Mouse (Mus musculus): ENCODE results near the gene Rnf41. TPM values are rescaled to one million over a fixed set of nuclear protein-coding genes. Genes with fewer than 3 reads are reported as not detected.
A peak's percentile ranks its signal among the peaks of the same experiment; 100 is the strongest.

Gene Rnf41
- polyA plus RNA-seq, 2 experiments, result 4.8 to 5.9 TPM

DNA sequence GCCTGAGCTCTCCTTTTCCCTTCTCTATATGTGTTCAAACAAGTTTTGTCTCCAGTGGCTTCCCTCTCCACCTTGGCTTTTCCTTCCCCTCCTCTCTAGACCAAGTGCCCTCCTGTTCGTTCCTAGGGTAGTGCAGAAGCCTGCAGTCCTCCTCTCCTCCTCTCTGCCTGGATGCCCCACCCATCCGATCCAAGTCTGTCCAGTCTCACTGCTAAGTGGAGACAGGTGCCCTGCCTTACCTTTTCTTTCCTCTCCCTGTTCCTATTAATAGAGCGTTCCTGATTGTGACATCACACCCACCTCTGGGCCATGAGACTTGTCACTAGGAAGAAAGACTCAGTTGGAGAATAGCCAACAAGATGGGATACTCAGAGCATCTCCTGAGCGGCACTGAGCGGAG, 3.4 kb downstream of the Rnf41 start:
- 81% methylated on average over 5 of the region's 5 CpGs for WGBS (ENCODE audit: insufficient replicate concordance)
- ATAC-seq (ENCODE audit: insufficient read depth) (no peak), DNase-seq (ENCODE audit: low read depth in 3 of 3, low spot score in 3 of 3) (no peak)
- H3K4me1 ChIP-seq (replicated peaks; ENCODE audit: control insufficient read depth in 2 of 2, insufficient read depth in 2 of 2, low read length in 1 of 2), result peaks cover 8 to 19% of the 10 kb centered on the region in 2 experiments
- H3K4me2 ChIP-seq (ENCODE audit: low read depth), result no peak overlapping the region
- no peaks in the 10 kb centered on the region for H3K9me3 ChIP-seq (ENCODE audit: control insufficient read depth, low read length)
- H3K36me3 ChIP-seq (replicated peaks; ENCODE audit: control insufficient read depth, insufficient read depth, low read depth), result no peaks in the 10 kb centered on the region; the same call in 1 of the 2 replicates
- H3K27ac ChIP-seq, result no peak overlapping the region
- TF ChIP-seq CTCF (IDR thresholded peaks at IDR 0.05; ENCODE audit: low read depth), result no peak
- H3K27me3 ChIP-seq (ENCODE audit: control insufficient read depth, insufficient read depth, low read length), result no peaks in the 10 kb centered on the region
- H3K9ac ChIP-seq (replicated peaks), result no peak overlapping the region
- H3K4me3 ChIP-seq (ENCODE audit: insufficient read depth in 1 of 2, low read depth in 2 of 2, low read length in 2 of 2), result no peak overlapping the region

DNA sequence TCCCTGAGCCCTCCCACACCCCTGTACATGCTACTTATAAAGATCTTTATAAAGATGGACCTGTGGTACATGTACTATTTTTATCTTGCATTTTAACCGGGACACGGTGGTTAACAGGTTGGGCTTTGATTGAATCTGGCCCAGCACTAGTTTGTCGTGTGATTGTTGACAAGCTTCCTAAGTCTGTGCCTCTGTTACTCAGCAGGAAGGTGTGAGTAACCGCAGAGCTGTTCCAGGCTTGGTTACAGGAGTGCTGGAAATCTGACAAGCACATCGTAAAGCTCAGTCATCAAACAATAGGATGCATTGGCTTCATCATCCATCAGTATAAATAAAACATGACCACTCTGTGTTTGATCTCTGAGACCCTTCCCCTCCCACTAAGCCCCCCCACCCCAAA, 11.0 kb downstream of the Rnf41 start:
- DNase-seq (ENCODE audit: low read depth in 3 of 3, low spot score in 3 of 3) (no peak), ATAC-seq (ENCODE audit: insufficient read depth) (no peak)
- Histone ChIP-seq H3K9me3 (ENCODE audit: control insufficient read depth, low read length) (no peaks in the 10 kb centered on the region), H3K36me3 (replicated peaks; ENCODE audit: control insufficient read depth, insufficient read depth, low read depth) (no peaks in the 10 kb centered on the region; the same call in 1 of the 2 replicates), H3K9ac (replicated peaks) (no peak overlapping the region), H3K4me2 (ENCODE audit: low read depth) (no peak overlapping the region), H3K27ac (no peak overlapping the region), H3K4me3 (ENCODE audit: insufficient read depth in 1 of 2, low read depth in 2 of 2, low read length in 2 of 2) (no peak overlapping the region), H3K4me1 (replicated peaks; ENCODE audit: control insufficient read depth in 2 of 2, insufficient read depth in 2 of 2, low read length in 1 of 2) (no peaks in the 10 kb centered on the region), H3K27me3 (ENCODE audit: control insufficient read depth, insufficient read depth, low read length) (no peaks in the 10 kb centered on the region)
- WGBS (ENCODE audit: insufficient replicate concordance), result 60% methylated on average over 5 of the region's 5 CpGs
- TF ChIP-seq EP300 (IDR thresholded peaks at IDR 0.05; ENCODE audit: low read depth), result no peak
- no peak for TF ChIP-seq CTCF (IDR thresholded peaks at IDR 0.05; ENCODE audit: low read depth)

DNA sequence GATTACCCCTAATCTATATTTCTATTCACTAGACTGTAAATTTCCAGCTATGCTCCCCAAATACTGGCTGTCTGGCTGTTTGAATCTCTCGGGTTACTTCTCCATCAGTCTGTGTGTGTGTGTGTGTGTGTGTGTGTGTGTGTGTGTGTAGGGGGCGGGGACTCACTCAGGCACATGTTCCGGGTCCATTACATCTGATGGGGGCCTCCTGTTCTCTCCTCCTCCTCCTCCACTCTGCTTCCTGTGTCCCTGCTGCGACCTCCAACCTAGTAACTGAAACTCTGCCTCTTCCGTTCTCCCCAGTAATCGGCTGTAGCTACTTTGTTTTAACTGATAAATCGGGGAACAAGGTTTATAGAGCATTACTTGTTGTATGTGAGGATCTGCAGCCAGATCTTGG, 13.1 kb downstream of the Rnf41 start:
- H3K27ac ChIP-seq, result no peak overlapping the region
- 13% methylated on average over 7 of the region's 7 CpGs for WGBS (ENCODE audit: insufficient replicate concordance)
- H3K9me3 ChIP-seq (ENCODE audit: control insufficient read depth, low read length), result no peaks in the 10 kb centered on the region
- no peak overlapping the region for H3K4me3 ChIP-seq (ENCODE audit: insufficient read depth in 1 of 2, low read depth in 2 of 2, low read length in 2 of 2)
- no peak overlapping the region for H3K4me2 ChIP-seq (ENCODE audit: low read depth)
- H3K27me3 ChIP-seq (ENCODE audit: control insufficient read depth, insufficient read depth, low read length), result no peaks in the 10 kb centered on the region
- DNase-seq (ENCODE audit: low read depth in 3 of 3, low spot score in 3 of 3) (no peak), ATAC-seq (ENCODE audit: insufficient read depth) (peak; percentile 45; the same call in 1 of the 2 replicates)
- no peak for TF ChIP-seq EP300 (IDR thresholded peaks at IDR 0.05; ENCODE audit: low read depth)
- TF ChIP-seq CTCF (IDR thresholded peaks at IDR 0.05; ENCODE audit: low read depth), result no peak
- H3K9ac ChIP-seq (replicated peaks), result no peak overlapping the region
- H3K36me3 ChIP-seq (replicated peaks; ENCODE audit: control insufficient read depth, insufficient read depth, low read depth), result peaks cover 5% of the 10 kb centered on the region
- no peaks in the 10 kb centered on the region for H3K4me1 ChIP-seq (replicated peaks; ENCODE audit: control insufficient read depth in 2 of 2, insufficient read depth in 2 of 2, low read length in 1 of 2)

DNA sequence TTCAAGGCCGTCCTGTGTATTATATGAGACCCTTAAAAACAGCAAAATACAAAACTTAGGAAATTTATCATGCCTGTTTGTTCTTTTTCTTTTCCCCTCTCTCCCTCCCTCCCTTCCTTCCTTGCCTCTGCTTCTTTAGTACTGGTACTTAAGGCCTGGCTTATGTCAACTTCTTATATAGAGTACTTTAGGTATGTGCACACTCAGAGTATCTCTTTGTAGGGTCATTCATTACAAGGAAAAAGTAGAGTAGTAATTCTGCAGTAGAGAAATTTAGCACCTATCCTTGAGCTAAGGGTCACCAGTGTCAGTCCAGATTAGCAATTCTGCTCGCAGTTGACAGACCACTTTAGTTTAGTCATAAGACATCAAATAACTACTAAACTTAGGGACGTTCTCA, 13.8 kb downstream of the Rnf41 start:
- H3K4me1 ChIP-seq (replicated peaks; ENCODE audit: control insufficient read depth in 2 of 2, insufficient read depth in 2 of 2, low read length in 1 of 2), result no peaks in the 10 kb centered on the region
- H3K36me3 ChIP-seq (replicated peaks; ENCODE audit: control insufficient read depth, insufficient read depth, low read depth), result peaks cover 5% of the 10 kb centered on the region
- H3K4me2 ChIP-seq (ENCODE audit: low read depth), result no peak overlapping the region
- H3K9me3 ChIP-seq (ENCODE audit: control insufficient read depth, low read length), result no peaks in the 10 kb centered on the region
- H3K9ac ChIP-seq (replicated peaks), result no peak overlapping the region
- WGBS (ENCODE audit: insufficient replicate concordance), result 72% methylated on average over 3 of the region's 3 CpGs
- DNase-seq (ENCODE audit: low read depth in 3 of 3, low spot score in 3 of 3), result no peak
- no peak for TF ChIP-seq EP300 (IDR thresholded peaks at IDR 0.05; ENCODE audit: low read depth)
- TF ChIP-seq CTCF (IDR thresholded peaks at IDR 0.05; ENCODE audit: low read depth), result no peak
- H3K27ac ChIP-seq, result no peak overlapping the region
- H3K27me3 ChIP-seq (ENCODE audit: control insufficient read depth, insufficient read depth, low read length), result no peaks in the 10 kb centered on the region
- ATAC-seq (ENCODE audit: insufficient read depth), result no peak
- H3K4me3 ChIP-seq (ENCODE audit: insufficient read depth in 1 of 2, low read depth in 2 of 2, low read length in 2 of 2), result no peak overlapping the region

DNA sequence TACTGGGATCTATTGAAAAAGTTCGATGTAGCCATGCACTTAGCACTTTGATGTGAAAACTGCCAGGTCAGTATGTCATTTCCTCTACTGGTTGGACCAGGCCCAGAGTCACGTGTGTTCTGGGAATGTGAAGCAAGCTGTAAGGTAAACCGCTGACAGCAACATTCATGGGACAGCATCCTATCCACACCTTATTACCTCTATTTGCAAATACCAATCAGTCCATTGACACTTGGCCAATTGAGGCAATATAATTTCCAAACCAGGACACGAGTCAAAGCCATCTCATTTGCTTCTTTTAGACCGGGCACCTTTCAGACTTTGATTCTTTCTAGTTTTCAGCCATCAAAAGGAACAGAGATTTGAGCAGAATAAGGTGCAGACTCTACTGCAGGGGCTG, 17.6 kb downstream of the Rnf41 start:
- no peak overlapping the region for H3K4me3 ChIP-seq (ENCODE audit: insufficient read depth in 1 of 2, low read depth in 2 of 2, low read length in 2 of 2)
- 68% methylated on average over 5 of the region's 5 CpGs for WGBS (ENCODE audit: insufficient replicate concordance)
- ATAC-seq (ENCODE audit: insufficient read depth), result no peak

More for the DNA sequence above, 17.6 kb downstream of the Rnf41 start:
- Histone ChIP-seq H3K27me3 (ENCODE audit: control insufficient read depth, insufficient read depth, low read length) (no peaks in the 10 kb centered on the region), H3K27ac (no peak overlapping the region), H3K4me2 (ENCODE audit: low read depth) (no peak overlapping the region), H3K36me3 (replicated peaks; ENCODE audit: control insufficient read depth, insufficient read depth, low read depth) (peaks cover 5% of the 10 kb centered on the region), H3K9me3 (ENCODE audit: control insufficient read depth, low read length) (no peaks in the 10 kb centered on the region), H3K4me1 (replicated peaks; ENCODE audit: control insufficient read depth in 2 of 2, insufficient read depth in 2 of 2, low read length in 1 of 2) (no peaks in the 10 kb centered on the region), H3K9ac (replicated peaks) (no peak overlapping the region)
- TF ChIP-seq CTCF (IDR thresholded peaks at IDR 0.05; ENCODE audit: low read depth) (no peak), EP300 (IDR thresholded peaks at IDR 0.05; ENCODE audit: low read depth) (no peak)
- DNase-seq (ENCODE audit: low read depth in 3 of 3, low spot score in 3 of 3), result no peak
